Mouse (Mus musculus): ENCODE results near the gene Pofut1. TPM values are rescaled to one million over a fixed set of nuclear protein-coding genes. Genes with fewer than 3 reads are reported as not detected.
A peak's percentile ranks its signal among the peaks of the same experiment; 100 is the strongest.

The Pofut1 gene
- polyA plus RNA-seq, 1 experiment from 2014 or later: 6.3 TPM

GRCm38 (mm10) chr2:153214771-153215259 is 26.5 kb upstream of the Pofut1 start:
- Histone ChIP-seq H3K4me1 (replicated peaks; ENCODE audit: control insufficient read depth, insufficient read depth, low read length) (no peaks in the 10 kb centered on the region), H3K36me3 (replicated peaks; ENCODE audit: control insufficient read depth, insufficient read depth) (peaks cover 4% of the 10 kb centered on the region), H3K27me3 (ENCODE audit: control insufficient read depth, insufficient read depth, low read length) (no peaks in the 10 kb centered on the region), H3K27ac (no peak overlapping the region), H3K9me3 (ENCODE audit: control insufficient read depth, low read length) (no peaks in the 10 kb centered on the region), H3K4me3 (replicated peaks; ENCODE audit: low read length) (no peak overlapping the region), H3K9ac (no peak overlapping the region), H3K4me2 (replicated peaks) (no peak overlapping the region)
- ATAC-seq (ENCODE audit: low FRiP score): no peak
- DNase-seq (ENCODE audit: low spot score): no peak
- 83% methylated on average over 6 of the region's 6 CpGs for WGBS

- Histone ChIP-seq H3K36me3 (replicated peaks; ENCODE audit: control insufficient read depth, insufficient read depth) (no peaks in the 10 kb centered on the region; the same call in 1 of the 2 replicates), H3K9me3 (ENCODE audit: control insufficient read depth, low read length) (no peaks in the 10 kb centered on the region), H3K27me3 (ENCODE audit: control insufficient read depth, insufficient read depth, low read length) (no peaks in the 10 kb centered on the region), H3K4me3 (replicated peaks; ENCODE audit: low read length) (no peak overlapping the region), H3K4me2 (replicated peaks) (no peak overlapping the region), H3K27ac (no peak overlapping the region), H3K4me1 (replicated peaks; ENCODE audit: control insufficient read depth, insufficient read depth, low read length) (no peaks in the 10 kb centered on the region), H3K9ac (no peak overlapping the region)
- DNase-seq (ENCODE audit: low spot score): no peak
- no peak for ATAC-seq (ENCODE audit: low FRiP score)
- WGBS: 88% methylated on average over 4 of the region's 4 CpGs
These were observed 25.9 kb upstream of the Pofut1 start for GRCm38 (mm10) chr2:153215421-153215820.

DNA sequence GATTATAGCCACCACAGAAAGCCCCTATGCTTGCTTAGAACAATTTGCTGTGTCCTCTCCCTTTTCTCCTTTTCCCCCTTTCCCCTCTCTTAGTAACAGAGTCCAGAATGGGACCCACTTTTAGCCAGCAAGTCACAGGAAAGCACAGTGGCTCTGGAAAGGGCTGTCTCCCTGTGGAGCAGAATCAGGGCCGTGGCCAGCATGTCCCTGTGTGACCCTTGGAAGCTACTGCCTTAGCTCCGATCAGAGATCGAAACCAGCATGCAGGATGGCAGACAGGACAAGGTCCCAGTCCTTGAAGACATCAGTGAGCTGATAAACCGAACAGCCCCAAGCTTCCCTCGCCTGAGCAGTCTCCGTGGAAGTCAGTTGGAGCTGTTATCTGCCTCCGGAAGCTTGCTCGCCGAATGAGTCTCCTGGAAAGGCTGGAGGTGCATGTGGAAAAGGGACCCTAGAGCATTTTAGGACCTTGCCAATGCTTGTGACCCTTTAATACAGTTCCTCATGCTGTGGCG is 23.4 kb upstream of the Pofut1 start:
- Histone ChIP-seq H3K9ac (no peak overlapping the region), H3K27me3 (ENCODE audit: control insufficient read depth, insufficient read depth, low read length) (no peaks in the 10 kb centered on the region), H3K27ac (no peak overlapping the region), H3K4me3 (replicated peaks; ENCODE audit: low read length) (no peak overlapping the region), H3K36me3 (replicated peaks; ENCODE audit: control insufficient read depth, insufficient read depth) (peaks cover 8% of the 10 kb centered on the region), H3K4me1 (replicated peaks; ENCODE audit: control insufficient read depth, insufficient read depth, low read length) (no peaks in the 10 kb centered on the region), H3K4me2 (replicated peaks) (no peak overlapping the region), H3K9me3 (ENCODE audit: control insufficient read depth, low read length) (no peaks in the 10 kb centered on the region)
- no peak for DNase-seq (ENCODE audit: low spot score)
- no peak for ATAC-seq (ENCODE audit: low FRiP score)
- 87% methylated on average over 10 of the region's 10 CpGs for WGBS

GRCm38 (mm10) chr2:153218516-153218915 is 22.8 kb upstream of the Pofut1 start:
- Histone ChIP-seq H3K4me1 (replicated peaks; ENCODE audit: control insufficient read depth, insufficient read depth, low read length) (no peaks in the 10 kb centered on the region), H3K9me3 (ENCODE audit: control insufficient read depth, low read length) (no peaks in the 10 kb centered on the region), H3K27me3 (ENCODE audit: control insufficient read depth, insufficient read depth, low read length) (no peaks in the 10 kb centered on the region), H3K27ac (no peak overlapping the region), H3K9ac (no peak overlapping the region), H3K4me2 (replicated peaks) (no peak overlapping the region), H3K36me3 (replicated peaks; ENCODE audit: control insufficient read depth, insufficient read depth) (peaks cover 8% of the 10 kb centered on the region), H3K4me3 (replicated peaks; ENCODE audit: low read length) (no peak overlapping the region)
- DNase-seq (ENCODE audit: low spot score) (no peak), ATAC-seq (ENCODE audit: low FRiP score) (no peak)
- 89% methylated on average over 3 of the region's 3 CpGs for WGBS

DNA sequence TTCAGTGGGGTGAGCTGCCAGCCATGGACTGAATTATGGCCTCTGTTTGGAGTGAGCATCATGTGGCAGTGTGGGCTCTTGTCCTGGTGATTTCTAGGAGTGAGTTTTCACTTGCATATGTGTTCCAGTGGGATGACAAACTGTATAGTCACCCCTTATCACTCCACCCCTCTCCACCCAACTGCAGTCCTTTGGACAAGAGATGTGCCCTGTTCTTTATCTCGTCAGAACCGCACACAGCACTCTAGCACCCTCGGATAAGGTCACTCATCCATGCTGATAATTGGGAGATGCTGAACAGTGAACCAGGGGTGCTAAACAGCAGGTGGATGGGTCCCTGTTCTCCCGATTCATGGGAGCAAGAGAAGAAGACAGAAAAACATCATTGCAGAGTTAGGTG is 19.7 kb upstream of the Pofut1 start:
- H3K27me3 ChIP-seq (ENCODE audit: control insufficient read depth, insufficient read depth, low read length): no peaks in the 10 kb centered on the region
- H3K4me1 ChIP-seq (replicated peaks; ENCODE audit: control insufficient read depth, insufficient read depth, low read length): peaks cover 7% of the 10 kb centered on the region
- DNase-seq (ENCODE audit: low spot score) (no peak), ATAC-seq (ENCODE audit: low FRiP score) (no peak)
- WGBS: 94% methylated on average over 4 of the region's 4 CpGs
- H3K36me3 ChIP-seq (replicated peaks; ENCODE audit: control insufficient read depth, insufficient read depth): peaks cover 9% of the 10 kb centered on the region
- no peak overlapping the region for H3K4me3 ChIP-seq (replicated peaks; ENCODE audit: low read length)
- H3K27ac ChIP-seq: no peak overlapping the region
- H3K4me2 ChIP-seq (replicated peaks): no peak overlapping the region
- H3K9me3 ChIP-seq (ENCODE audit: control insufficient read depth, low read length): no peaks in the 10 kb centered on the region
- no peak overlapping the region for H3K9ac ChIP-seq

DNA sequence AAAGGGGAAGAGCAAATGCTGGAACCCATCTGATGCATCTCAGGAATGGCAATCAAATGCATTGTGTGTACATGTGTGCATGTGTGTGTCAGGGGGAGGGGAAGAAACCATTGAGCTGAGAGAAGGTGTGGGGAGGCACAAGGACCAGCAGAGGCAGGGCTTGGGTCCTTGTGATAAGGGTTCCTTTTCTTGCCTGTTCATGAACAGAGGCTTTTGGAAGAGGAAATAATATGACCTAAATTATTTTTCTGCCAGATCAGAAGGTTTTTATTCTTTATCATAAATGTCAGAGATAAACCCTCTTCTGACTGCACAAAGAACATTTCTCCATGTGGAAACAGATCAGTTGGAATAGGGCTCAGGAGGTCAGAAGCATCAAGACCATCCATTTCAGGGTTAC is 19.2 kb upstream of the Pofut1 start:
- H3K27ac ChIP-seq: no peak overlapping the region
- H3K27me3 ChIP-seq (ENCODE audit: control insufficient read depth, insufficient read depth, low read length): no peaks in the 10 kb centered on the region

DNA sequence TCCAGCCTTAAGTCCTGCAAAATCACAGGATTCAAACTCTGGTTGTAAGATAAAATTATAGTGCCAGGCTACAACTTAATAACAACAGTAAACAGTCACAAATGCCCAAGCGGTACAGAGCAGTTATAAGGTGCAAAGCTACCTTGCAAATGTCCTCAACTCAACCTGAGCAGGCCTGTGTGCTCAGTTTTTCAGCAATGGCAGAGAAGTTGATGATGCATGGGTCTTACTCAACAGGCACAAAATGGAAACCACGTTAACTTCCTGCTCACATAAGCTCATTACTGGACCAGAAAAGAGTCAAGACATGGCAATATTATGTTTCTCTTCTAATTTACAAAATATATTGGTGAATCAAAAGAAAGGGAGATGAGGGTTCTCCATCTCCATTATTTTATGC is 18.8 kb upstream of the Pofut1 start:
- Histone ChIP-seq H3K9ac (no peak overlapping the region), H3K9me3 (ENCODE audit: control insufficient read depth, low read length) (no peaks in the 10 kb centered on the region), H3K36me3 (replicated peaks; ENCODE audit: control insufficient read depth, insufficient read depth) (peaks cover 18% of the 10 kb centered on the region), H3K4me1 (replicated peaks; ENCODE audit: control insufficient read depth, insufficient read depth, low read length) (peaks cover 7% of the 10 kb centered on the region), H3K4me3 (replicated peaks; ENCODE audit: low read length) (no peak overlapping the region), H3K4me2 (replicated peaks) (no peak overlapping the region), H3K27me3 (ENCODE audit: control insufficient read depth, insufficient read depth, low read length) (no peaks in the 10 kb centered on the region), H3K27ac (no peak overlapping the region)
- WGBS: 95% methylated on average over 2 of the region's 2 CpGs
- ATAC-seq (ENCODE audit: low FRiP score) (no peak), DNase-seq (ENCODE audit: low spot score) (no peak)

More for the DNA sequence above, 19.2 kb upstream of the Pofut1 start:
- ATAC-seq (ENCODE audit: low FRiP score) (no peak), DNase-seq (ENCODE audit: low spot score) (no peak)
- H3K4me3 ChIP-seq (replicated peaks; ENCODE audit: low read length): no peak overlapping the region
- no peaks in the 10 kb centered on the region for H3K9me3 ChIP-seq (ENCODE audit: control insufficient read depth, low read length)
- peaks cover 7% of the 10 kb centered on the region for H3K4me1 ChIP-seq (replicated peaks; ENCODE audit: control insufficient read depth, insufficient read depth, low read length)
- peaks cover 14% of the 10 kb centered on the region for H3K36me3 ChIP-seq (replicated peaks; ENCODE audit: control insufficient read depth, insufficient read depth)
- no peak overlapping the region for H3K9ac ChIP-seq
- H3K4me2 ChIP-seq (replicated peaks): no peak overlapping the region

DNA sequence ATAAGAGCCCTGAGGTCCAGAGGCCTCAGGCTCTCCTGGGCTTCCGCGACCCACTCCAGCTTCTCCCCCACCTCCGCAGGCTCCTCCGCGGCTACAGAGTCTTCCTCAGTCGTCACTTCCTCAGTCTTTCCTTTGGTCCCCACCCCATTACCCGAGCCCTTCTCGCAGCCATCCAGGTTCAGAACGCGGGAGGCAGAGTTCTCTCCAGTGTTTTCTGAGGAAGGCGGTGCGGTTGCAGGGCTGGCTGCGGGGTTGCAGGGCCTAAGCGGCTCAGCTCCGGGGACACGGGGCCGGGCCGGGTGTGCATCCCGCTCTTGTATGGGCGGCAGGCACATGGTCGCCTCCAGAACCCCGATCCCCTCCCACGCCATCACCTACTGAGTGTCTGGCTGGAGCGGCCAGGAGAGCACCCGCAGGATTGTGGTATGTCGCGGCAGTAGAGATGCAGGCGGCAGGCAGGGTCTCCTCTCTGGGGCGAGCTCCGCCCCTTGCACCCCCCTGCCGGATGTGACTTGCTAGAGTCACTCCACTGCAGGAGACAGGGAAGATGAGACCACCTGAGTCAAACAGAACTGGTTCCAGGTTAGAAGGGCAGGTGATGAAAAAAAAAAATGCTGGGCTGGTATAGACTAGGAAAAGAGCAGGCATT is 16.3 kb upstream of the Pofut1 start, which contains the start of gene Tspyl3:
Gene Tspyl3, minus strand, starts transcription at position 496 of the 649 bp plus-strand sequence.
- peaks cover 7% of the 10 kb centered on the region for H3K4me1 ChIP-seq (replicated peaks; ENCODE audit: control insufficient read depth, insufficient read depth, low read length)
- 3% methylated on average over 31 of the region's 31 CpGs for WGBS
- H3K36me3 ChIP-seq (replicated peaks; ENCODE audit: control insufficient read depth, insufficient read depth): peaks cover 42% of the 10 kb centered on the region
- peak within 1 kb of the TSS; percentile 66 for H3K4me3 ChIP-seq (replicated peaks; ENCODE audit: low read length)
- no peaks in the 10 kb centered on the region for H3K9me3 ChIP-seq (ENCODE audit: control insufficient read depth, low read length)
- peak within 1 kb of the TSS; percentile 92 for H3K9ac ChIP-seq
- no peaks in the 10 kb centered on the region for H3K27me3 ChIP-seq (ENCODE audit: control insufficient read depth, insufficient read depth, low read length)
- peak within 1 kb of the TSS; percentile 83 for H3K27ac ChIP-seq
- ATAC-seq (ENCODE audit: low FRiP score) (peak; percentile 90), DNase-seq (ENCODE audit: low spot score) (peak; percentile 62)
- peak within 1 kb of the TSS; percentile 80 for H3K4me2 ChIP-seq (replicated peaks)

GRCm38 (mm10) chr2:153225595-153225953 is 15.8 kb upstream of the Pofut1 start:
- WGBS: 6% methylated on average over 3 of the region's 3 CpGs
- ATAC-seq (ENCODE audit: low FRiP score) (peak; percentile 34; the same call in 1 of the 2 replicates), DNase-seq (ENCODE audit: low spot score) (no peak)

More at GRCm38 (mm10) chr2:153225595-153225953, 15.8 kb upstream of the Pofut1 start:
- H3K4me1 ChIP-seq (replicated peaks; ENCODE audit: control insufficient read depth, insufficient read depth, low read length): peaks cover 7% of the 10 kb centered on the region
- H3K9me3 ChIP-seq (ENCODE audit: control insufficient read depth, low read length): no peaks in the 10 kb centered on the region
- H3K4me3 ChIP-seq (replicated peaks; ENCODE audit: low read length): peak overlapping the region; percentile 66
- peak overlapping the region; percentile 92 for H3K9ac ChIP-seq
- peaks cover 47% of the 10 kb centered on the region for H3K36me3 ChIP-seq (replicated peaks; ENCODE audit: control insufficient read depth, insufficient read depth)
- peak overlapping the region; percentile 83 for H3K27ac ChIP-seq
- peak overlapping the region; percentile 80 for H3K4me2 ChIP-seq (replicated peaks)
- no peaks in the 10 kb centered on the region for H3K27me3 ChIP-seq (ENCODE audit: control insufficient read depth, insufficient read depth, low read length)
